Mouse (Mus musculus): Measurements from ENCODE around the gene Cd99l2. TPM values are rescaled to one million over a fixed set of nuclear protein-coding genes. Genes with fewer than 3 reads are reported as not detected.

Gene Cd99l2
- polyA plus RNA-seq, 1 experiment from 2014 or later, result 33.7 TPM

GRCm38 (mm10) chrX:71412776-71413175, 79.9 kb downstream of the Cd99l2 start:
- ATAC-seq (replicated peaks; ENCODE audit: low FRiP score), result no peak
- Histone ChIP-seq H3K9me3 (replicated peaks) (no peaks in the 10 kb centered on the region), H3K27ac (no peak overlapping the region), H3K4me2 (no peak overlapping the region), H3K36me3 (0 out of 2 replicates have a peak, but pooled peaks cover 4% of the 10 kb centered on the region), H3K4me1 (no peaks in the 10 kb centered on the region), H3K4me3 (replicated peaks) (no peak overlapping the region), H3K9ac (no peak overlapping the region), H3K27me3 (0 out of 2 replicates have a peak, but pooled peaks cover 3% of the 10 kb centered on the region)
- WGBS, result 50% methylated on average over 3 of the region's 3 CpGs

- no peak overlapping the region for H3K9ac ChIP-seq
- H3K4me3 ChIP-seq (replicated peaks), result no peak overlapping the region
- ATAC-seq (replicated peaks; ENCODE audit: low FRiP score), result no peak
- 64% methylated on average over 1 of the region's 1 CpGs for WGBS
- no peak overlapping the region for H3K27ac ChIP-seq
- H3K27me3 ChIP-seq, result no peaks in the 10 kb centered on the region
- H3K4me2 ChIP-seq, result no peak overlapping the region
- H3K36me3 ChIP-seq, result no peaks in the 10 kb centered on the region
- no peaks in the 10 kb centered on the region for H3K4me1 ChIP-seq
- no peaks in the 10 kb centered on the region for H3K9me3 ChIP-seq (replicated peaks)
These were observed 84.3 kb downstream of the Cd99l2 start for GRCm38 (mm10) chrX:71408386-71408785.

- no peaks in the 10 kb centered on the region for H3K27me3 ChIP-seq
- peaks cover 7% of the 10 kb centered on the region; the same call in 1 of the 2 replicates for H3K36me3 ChIP-seq
- no peak overlapping the region for H3K9ac ChIP-seq
- ATAC-seq (replicated peaks; ENCODE audit: low FRiP score), result no peak
- no peak overlapping the region for H3K4me3 ChIP-seq (replicated peaks)
- no peak overlapping the region for H3K27ac ChIP-seq
- H3K9me3 ChIP-seq (replicated peaks), result no peaks in the 10 kb centered on the region
- no peak overlapping the region for H3K4me2 ChIP-seq
- no peaks in the 10 kb centered on the region for H3K4me1 ChIP-seq
These were observed 86.4 kb downstream of the Cd99l2 start for GRCm38 (mm10) chrX:71406290-71406689.

DNA sequence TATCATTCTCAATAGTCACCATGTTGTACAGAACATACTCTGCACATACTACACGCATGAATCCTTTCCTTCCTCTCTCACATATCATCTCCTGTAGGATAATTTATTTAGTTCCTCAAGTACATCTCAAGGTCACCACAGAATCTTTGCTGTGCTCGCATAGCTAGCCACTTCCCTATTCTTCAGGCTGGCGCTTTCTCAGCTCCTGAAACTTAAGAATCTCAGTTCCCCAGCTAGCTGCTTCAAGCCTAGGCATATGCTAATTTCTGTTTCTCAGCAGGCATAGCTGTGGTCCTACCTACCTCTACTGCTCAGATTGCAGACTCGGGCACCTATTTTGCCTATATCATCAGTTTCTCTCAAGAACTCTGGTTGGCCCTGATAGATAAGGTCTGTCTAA, 96.3 kb downstream of the Cd99l2 start:
- Histone ChIP-seq H3K4me2 (no peak overlapping the region), H3K9ac (no peak overlapping the region), H3K27me3 (no peaks in the 10 kb centered on the region; the same call in 1 of the 2 replicates), H3K9me3 (replicated peaks) (no peaks in the 10 kb centered on the region), H3K36me3 (no peaks in the 10 kb centered on the region; the same call in 1 of the 2 replicates), H3K27ac (no peak overlapping the region), H3K4me1 (no peaks in the 10 kb centered on the region), H3K4me3 (replicated peaks) (no peak overlapping the region)
- ATAC-seq (replicated peaks; ENCODE audit: low FRiP score), result no peak
- WGBS, result 77% methylated on average over 4 of the region's 4 CpGs

DNA sequence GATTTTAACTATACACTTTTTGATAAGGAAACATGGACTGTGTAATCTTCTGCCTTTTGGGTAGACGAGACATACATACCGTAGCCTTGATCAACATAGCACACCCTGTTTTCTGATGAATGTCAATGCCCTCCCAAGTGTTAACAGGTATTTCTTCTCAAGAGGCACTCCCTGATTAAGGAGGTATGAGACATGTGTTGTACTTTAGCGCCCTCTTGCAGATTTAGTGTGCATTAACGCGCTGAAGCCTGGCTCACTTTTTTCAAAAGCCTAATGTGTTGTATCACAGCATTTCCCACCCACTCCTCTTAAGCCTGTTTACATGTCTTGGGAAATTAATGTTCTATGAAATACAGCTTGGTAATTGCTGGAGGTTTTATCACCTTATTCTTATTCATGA, 111.1 kb downstream of the Cd99l2 start:
- H3K9ac ChIP-seq, result no peak overlapping the region
- H3K27me3 ChIP-seq, result no peaks in the 10 kb centered on the region
- no peaks in the 10 kb centered on the region for H3K4me1 ChIP-seq
- no peaks in the 10 kb centered on the region for H3K36me3 ChIP-seq
- H3K4me2 ChIP-seq, result no peak overlapping the region
- ATAC-seq (replicated peaks; ENCODE audit: low FRiP score), result no peak
- H3K4me3 ChIP-seq (replicated peaks), result no peak overlapping the region
- 48% methylated on average over 5 of the region's 5 CpGs for WGBS
- H3K27ac ChIP-seq, result no peak overlapping the region
- H3K9me3 ChIP-seq (replicated peaks), result no peaks in the 10 kb centered on the region

DNA sequence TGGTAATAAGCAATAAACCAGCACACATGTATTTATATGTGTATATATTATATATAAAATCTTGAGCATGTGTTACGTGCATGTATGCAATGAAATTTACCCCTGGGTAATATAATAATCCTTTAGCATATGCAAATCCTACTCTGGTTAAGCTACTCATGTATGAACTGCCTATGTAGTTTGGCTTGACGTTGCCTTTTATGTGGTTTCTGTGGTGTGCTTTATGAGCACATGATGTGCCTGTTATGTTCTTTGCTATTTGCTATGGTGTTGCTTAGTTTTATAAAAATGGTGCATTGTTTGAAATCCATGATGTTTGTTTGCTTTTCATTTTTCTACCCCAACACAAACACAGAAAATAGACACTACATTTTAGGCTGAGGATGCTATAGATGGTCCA, 114.2 kb downstream of the Cd99l2 start:
- Histone ChIP-seq H3K9ac (no peak overlapping the region), H3K36me3 (no peaks in the 10 kb centered on the region), H3K4me2 (no peak overlapping the region), H3K27me3 (0 out of 2 replicates have a peak, but pooled peaks cover 4% of the 10 kb centered on the region), H3K4me1 (no peaks in the 10 kb centered on the region), H3K27ac (no peak overlapping the region), H3K9me3 (replicated peaks) (no peaks in the 10 kb centered on the region), H3K4me3 (replicated peaks) (no peak overlapping the region)
- WGBS, result 88% methylated on average over 2 of the region's 2 CpGs
- ATAC-seq (replicated peaks; ENCODE audit: low FRiP score), result no peak

GRCm38 (mm10) chrX:71376781-71377180, 115.9 kb downstream of the Cd99l2 start:
- Histone ChIP-seq H3K9ac (no peak overlapping the region), H3K27me3 (0 out of 2 replicates have a peak, but pooled peaks cover 4% of the 10 kb centered on the region), H3K4me2 (no peak overlapping the region), H3K4me3 (replicated peaks) (no peak overlapping the region), H3K4me1 (no peaks in the 10 kb centered on the region), H3K9me3 (replicated peaks) (no peaks in the 10 kb centered on the region), H3K36me3 (no peaks in the 10 kb centered on the region), H3K27ac (no peak overlapping the region)
- ATAC-seq (replicated peaks; ENCODE audit: low FRiP score), result no peak
- WGBS, result 92% methylated on average over 1 of the region's 1 CpGs

Small RNA genes lying within 50 kb of the gene (microRNA-seq; reads per million reads assigned to microRNA genes)
- not detected for gene Gm23945

Other genes with a start within 250 kb of the Cd99l2 start
- 8.7 and 9.3 TPM in 2 replicates for gene Mtmr1, start 128.1 kb downstream of the Cd99l2 start, polyA plus RNA-seq (2015; fragmentation: Nextera tagmentation; extraction: Ambion mirVana)
- gene Hmgb3, start 63.1 kb upstream of the Cd99l2 start, polyA plus RNA-seq (2015; fragmentation: Nextera tagmentation; extraction: Ambion mirVana), result 361 and 382 TPM in 2 replicates
- gene Gpr50, start 170.8 kb upstream of the Cd99l2 start, polyA plus RNA-seq (2015; fragmentation: Nextera tagmentation; extraction: Ambion mirVana), result 0.34 and 0.42 TPM in 2 replicates